Mouse (Mus musculus) left cerebral cortex, adult 2 months (tissue): ENCODE results near the gene Nhlh1. TPM values are rescaled to one million over a fixed set of nuclear protein-coding genes. Genes with fewer than 3 reads are reported as not detected.

ENCODE experiments used
- DNase-seq, 2 experiments: peaks; one replicate each; pipeline ENCODE4 v3.0.0; 2021 to 2022; ENCODE audit warnings: low spot score in 2 of 2, mixed read lengths in 1 of 2; ENCODE audit errors: extremely low spot score in 1 of 2
- H3K27ac ChIP-seq: fragments of 200-600 bp; 2 replicates; pipeline ENCODE4 v1.8.1; 2022
- H3K4me3 ChIP-seq: fragments of 200-600 bp; 2 replicates; pipeline ENCODE4 v1.8.1; 2022
- CTCF ChIP-seq: fragments of 200-600 bp; IDR thresholded peaks from 2 replicates; pipeline ENCODE4 v1.8.1; 2022; ENCODE audit warnings: antibody characterized with exemption, mild to moderate bottlenecking, moderate library complexity
- intact Hi-C: fragments of 180-260 bp; cut with DNase I; formaldehyde crosslinking; loops from one replicate; pipeline ENCODE4 v1.15.1; 2025
- total RNA-seq, 2 experiments: library from RNA; stranded (reverse); gene quantifications; 2 replicates each; pipeline ENCODE4 v1.2.3; 2021

The Nhlh1 gene
- total RNA-seq, 2 experiments from 2014 or later, result 0.18 to 0.49 TPM

GRCm38 (mm10) chr1:172010042-172010824 lies 47.1 kb downstream of the Nhlh1 start:
- TF ChIP-seq CTCF, result no peak; the same call in 1 of the 2 replicates
- intact Hi-C loops, result no loop called here

GRCm38 (mm10) chr1:172009406-172009805 lies 48.0 kb downstream of the Nhlh1 start:
- no peak for TF ChIP-seq CTCF
- Histone ChIP-seq H3K4me3 (no peak overlapping the region), H3K27ac (no peak overlapping the region)
- intact Hi-C loops, result loop anchor here (10.0 kb wide), 1 partner anchor 335 kb away; no protein-coding TSS in a partner anchor
- DNase-seq, result no peak

More at GRCm38 (mm10) chr1:172010042-172010824, 47.1 kb downstream of the Nhlh1 start:
- no peak overlapping the region for H3K4me3 ChIP-seq
- DNase-seq, result no peak
- H3K27ac ChIP-seq, result no peak overlapping the region

- Histone ChIP-seq H3K4me3 (no peak overlapping the region), H3K27ac (no peak overlapping the region)
- no peak for DNase-seq
- intact Hi-C loops, result loop anchor here (10.0 kb wide), 1 partner anchor 334 kb away; no protein-coding TSS in a partner anchor
- no peak for TF ChIP-seq CTCF
Observed at GRCm38 (mm10) chr1:172008351-172008750, 49.0 kb downstream of the Nhlh1 start.

GRCm38 (mm10) chr1:172007761-172008160 lies 49.6 kb downstream of the Nhlh1 start:
- no peak for DNase-seq
- Histone ChIP-seq H3K4me3 (no peak overlapping the region), H3K27ac (no peak overlapping the region)
- no peak for TF ChIP-seq CTCF
- intact Hi-C loops, result loop anchor here (10.0 kb wide), 1 partner anchor 333 kb away; no protein-coding TSS in a partner anchor

Other genes starting within 250 kb of the Nhlh1 start
- gene Cd84, start 217.9 kb downstream of the Nhlh1 start, total RNA-seq, result 1 to 10 TPM; 1.9 to 2.1 TPM
- gene Gm10521, start 161.9 kb downstream of the Nhlh1 start, total RNA-seq, result under 1 TPM; 0.14 to 0.18 TPM
- gene Slamf6, start 140.1 kb downstream of the Nhlh1 start, total RNA-seq, result under 1 TPM; 0.12 to 0.41 TPM
- 10 to 100 TPM; 12.5 to 14.5 TPM for gene Vangl2, start 29.1 kb downstream of the Nhlh1 start, total RNA-seq
- 100 to 1,000 TPM; 138 to 147 TPM for gene Copa, start 25.0 kb upstream of the Nhlh1 start, total RNA-seq
- 10 to 100 TPM; 61.5 to 65.4 TPM for gene Ncstn, start 25.2 kb upstream of the Nhlh1 start, total RNA-seq
- gene Pex19, start 69.2 kb upstream of the Nhlh1 start, total RNA-seq, result 10 to 100 TPM; 82.8 to 92.4 TPM
- gene Dcaf8, start 90.5 kb upstream of the Nhlh1 start, total RNA-seq, result 100 to 1,000 TPM; 115 to 121 TPM
- 100 to 1,000 TPM; 387 to 422 TPM for gene Pea15a, start 149.2 kb upstream of the Nhlh1 start, total RNA-seq
- gene Casq1, start 162.3 kb upstream of the Nhlh1 start, total RNA-seq, result under 1 TPM in 1 of 2 experiments, not detected in 1; 0.48 TPM
- gene Atp1a4, start 200.8 kb upstream of the Nhlh1 start, total RNA-seq, result not detected
- gene Igsf8, start 204.1 kb upstream of the Nhlh1 start, total RNA-seq, result 100 to 1,000 TPM; 257 to 260 TPM
- 100 to 1,000 TPM; 628 to 676 TPM for gene Atp1a2, start 240.5 kb upstream of the Nhlh1 start, total RNA-seq